In genomic region chr1:193788496-193788895, GRCm38 (mm10) we compare ENCODE assay signal across 20 mouse cellular contexts.
A peak's percentile ranks its signal among the peaks of the same experiment; 100 is the strongest.
DNase-seq lines count a peak whose midpoint lies in the region; ATAC-seq lines count a peak whose summit lies in the region.
"Had no signal": no experiment of that assay in that cellular context is flagged by ENCODE, and none has a peak within 500 bp of the region (broad histone marks: within the 10 kb centered on the region; RNA-seq: fewer than 3 reads in every experiment).

No protein-coding gene starts in this region.

- no peak for DNase-seq in frontal cortex, adult 2 months (ENCODE audit: extremely low spot score in 1 of 2, low spot score in 1 of 2)
- DNase-seq in cerebellum, adult 11 months, result peak; percentile 53
- peak; percentile 62 for DNase-seq in cerebellum, adult 8-10 months
- DNase-seq in cerebellum, postnatal 14 days, result peak; percentile 36 to 67
- DNase-seq in limb, embryonic 10.5 days (ENCODE audit: low spot score), result no peak
- no peak for DNase-seq in right cerebral cortex, postnatal 10 days (ENCODE audit: low spot score in 2 of 2)
- no peak for DNase-seq in gastrocnemius, postnatal 25 days
- DNase-seq: adrenal gland, postnatal 14 days; gastrocnemius, postnatal 10 days; heart, adult 2 months; kidney, adult 8-10 months had no signal

- ATAC-seq in frontal cortex, adult (ENCODE audit: low TSS enrichment), result 0 out of 2 replicates have a peak, but pooled peaks have one; percentile 34
- ATAC-seq: activated CD4-positive, CD25-positive, alpha-beta regulatory T cell, adult 4 months; forebrain, embryonic 14.5 days; inflammation-experienced regulatory T-cells, adult 6 months; intestine, postnatal 0 days had no signal

- no peaks in the 10 kb centered on the region for H3K4me1 ChIP-seq in limb, embryonic 10.5 days
- H3K4me1 ChIP-seq: heart, embryonic 12.5 days; hindbrain, embryonic 10.5 days had no signal

- no peaks in the 10 kb centered on the region for H3K36me3 ChIP-seq in limb, embryonic 10.5 days
- H3K36me3 ChIP-seq: embryonic facial prominence, embryonic 10.5 days; heart, embryonic 12.5 days; hindbrain, embryonic 10.5 days; hindbrain, embryonic 15.5 days had no signal

- H3K27ac ChIP-seq in limb, embryonic 10.5 days, result no peak overlapping the region
- H3K27ac ChIP-seq: embryonic facial prominence, embryonic 10.5 days; heart, adult 2 months; hindbrain, embryonic 10.5 days; hindbrain, embryonic 15.5 days had no signal

- H3K4me3 ChIP-seq in limb, embryonic 10.5 days, result no peak overlapping the region
- H3K4me3 ChIP-seq: embryonic facial prominence, embryonic 10.5 days; heart, adult 2 months; heart, embryonic 12.5 days; hindbrain, embryonic 10.5 days; hindbrain, embryonic 15.5 days had no signal

- H3K27me3 ChIP-seq in limb, embryonic 10.5 days (ENCODE audit: low read depth, poor library complexity, severe bottlenecking), result no peaks in the 10 kb centered on the region
- H3K27me3 ChIP-seq: heart, embryonic 12.5 days; hindbrain, embryonic 15.5 days had no signal

- 95% methylated on average over 2 of the region's 2 CpGs for WGBS in limb, embryonic 10.5 days

- no peaks in the 10 kb centered on the region for H3K9me3 ChIP-seq in limb, embryonic 10.5 days (replicated peaks)
- H3K9me3 ChIP-seq: embryonic facial prominence, embryonic 10.5 days; heart, embryonic 12.5 days; hindbrain, embryonic 10.5 days; hindbrain, embryonic 15.5 days had no signal

Comparison
In these comparisons a context has a peak if more than half of its experiments do, and no peak if none do; other contexts are left out.
1. DNase-seq: peak in cerebellum, adult 11 months (single experiment), cerebellum, adult 8-10 months (single experiment) and cerebellum, postnatal 14 days (2 of 2); none in frontal cortex, adult 2 months (0 of 2), limb, embryonic 10.5 days (single experiment), right cerebral cortex, postnatal 10 days (0 of 2) and gastrocnemius, postnatal 25 days (single experiment).